Mouse (Mus musculus) MEL (cell line): ENCODE measurements around the gene Pitpnb. TPM values are rescaled to one million over a fixed set of nuclear protein-coding genes. Genes with fewer than 3 reads are reported as not detected.

ENCODE experiments used
- DNase-seq: peaks from one replicate; pipeline ENCODE4 v3.0.0; 2011; ENCODE audit warnings: low read depth, low spot score
- H3K27ac ChIP-seq: 2 replicates; pipeline ENCODE4 v1.5.1; 2012; ENCODE audit warnings: low read depth, mild to moderate bottlenecking, control low read depth, low read length, moderate library complexity; ENCODE audit not compliant: control insufficient read depth
- H3K27me3 ChIP-seq, 2 experiments: fragments of 150-350 bp in 1 of 2; sonication (generic) in 1 of 2; 2 replicates each; pipeline ENCODE4 v1.6.1; 2012; ENCODE audit warnings: low read length in 2 of 2, mild to moderate bottlenecking in 2 of 2, improper control_type of control experiment in 1 of 2, moderate library complexity in 1 of 2; ENCODE audit not compliant: insufficient read depth in 2 of 2, control insufficient read depth in 1 of 2
- H3K36me3 ChIP-seq, 2 experiments: 2 replicates each; pipeline ENCODE4 v1.6.1; 2012 to 2014; ENCODE audit warnings: low read length in 2 of 2, improper control_type of control experiment in 1 of 2, inconsistent platforms in 1 of 2, mild to moderate bottlenecking in 1 of 2; ENCODE audit not compliant: insufficient read depth in 2 of 2, control insufficient read depth in 1 of 2
- H3K4me1 ChIP-seq, 2 experiments: fragments of 150-350 bp in 1 of 2; sonication (generic) in 1 of 2; 2 replicates each; pipeline ENCODE4 v1.6.1; 2012; ENCODE audit warnings: low read length in 2 of 2, improper control_type of control experiment in 1 of 2, mild to moderate bottlenecking in 1 of 2; ENCODE audit not compliant: insufficient read depth in 2 of 2, control insufficient read depth in 1 of 2
- H3K4me3 ChIP-seq, 2 experiments: fragments of 150-350 bp in 1 of 2; sonication (generic) in 1 of 2; 2 replicates each; pipeline ENCODE4 v1.5.1; 2012; ENCODE audit warnings: low read depth in 2 of 2, low read length in 2 of 2, mild to moderate bottlenecking in 2 of 2, moderate library complexity in 2 of 2, control low read depth in 1 of 2, improper control_type of control experiment in 1 of 2; ENCODE audit not compliant: control insufficient read depth in 1 of 2, insufficient read depth in 1 of 2
- H3K79me2 ChIP-seq: 2 replicates; pipeline ENCODE4 v1.6.1; 2012; ENCODE audit warnings: mild to moderate bottlenecking, low read length, moderate library complexity; ENCODE audit not compliant: control insufficient read depth, poor library complexity, insufficient read depth
- H3K9ac ChIP-seq: 2 replicates; pipeline ENCODE4 v1.6.1; 2012; ENCODE audit warnings: low read depth, mild to moderate bottlenecking, control low read depth, low read length, moderate library complexity; ENCODE audit not compliant: control insufficient read depth, poor library complexity, severe bottlenecking
- H3K9me3 ChIP-seq: fragments of 150-350 bp; sonication (generic); replicated peaks from 2 replicates; pipeline ENCODE4 v1.6.1; 2012; ENCODE audit warnings: mild to moderate bottlenecking, low read length, improper control_type of control experiment, moderate library complexity; ENCODE audit not compliant: insufficient read depth
- CHD2 ChIP-seq: IDR thresholded peaks from 2 replicates; pipeline ENCODE4 v1.6.1; 2011; ENCODE audit warnings: low read length, improper control_type of control experiment
- CTCF ChIP-seq, 3 experiments: IDR thresholded peaks in 2 of 3; conservative IDR thresholded peaks in 1 of 3; 2 replicates each; pipeline ENCODE4 v1.5.1; 2011 to 2012; ENCODE audit warnings: low read length in 3 of 3, low read depth in 2 of 3, mild to moderate bottlenecking in 2 of 3, improper control_type of control experiment in 1 of 3, inconsistent platforms in 1 of 3, mixed read lengths in 1 of 3, moderate library complexity in 1 of 3; ENCODE audit not compliant: control insufficient read depth in 1 of 3, insufficient read depth in 1 of 3, poor library complexity in 1 of 3, severe bottlenecking in 1 of 3
- EP300 ChIP-seq, 2 experiments: IDR thresholded peaks; 2 replicates each; pipeline ENCODE4 v1.6.1; 2011; ENCODE audit warnings: improper control_type of control experiment in 2 of 2, low read length in 2 of 2, low read depth in 1 of 2, mild to moderate bottlenecking in 1 of 2
- ETS1 ChIP-seq: IDR thresholded peaks from 2 replicates; pipeline ENCODE4 v1.6.1; 2012; ENCODE audit warnings: low read depth, mild to moderate bottlenecking, inconsistent platforms, low read length, improper control_type of control experiment, moderate library complexity
- GABPA ChIP-seq: IDR thresholded peaks from 2 replicates; pipeline ENCODE4 v1.6.1; 2012; ENCODE audit warnings: low read depth, mild to moderate bottlenecking, inconsistent platforms, low read length, improper control_type of control experiment, moderate library complexity
- MAZ ChIP-seq: IDR thresholded peaks from 2 replicates; pipeline ENCODE4 v1.6.1; 2012; ENCODE audit warnings: low read depth, mild to moderate bottlenecking, inconsistent platforms, low read length, improper control_type of control experiment
- MEF2A ChIP-seq: IDR thresholded peaks from 2 replicates; pipeline ENCODE4 v1.6.1; 2014; ENCODE audit warnings: low read depth, mild to moderate bottlenecking, inconsistent platforms, low read length, improper control_type of control experiment; ENCODE audit not compliant: poor library complexity, insufficient replicate concordance, severe bottlenecking; ENCODE audit errors: extremely low read depth
- MXI1 ChIP-seq: IDR thresholded peaks from 2 replicates; pipeline ENCODE4 v1.6.1; 2011; ENCODE audit warnings: mild to moderate bottlenecking, low read depth, low read length, improper control_type of control experiment
- POLR2A ChIP-seq, 2 experiments: IDR thresholded peaks; 2 replicates each; pipeline ENCODE4 v1.6.1; 2011 to 2012; ENCODE audit warnings: low read length in 2 of 2, mild to moderate bottlenecking in 2 of 2, control low read depth in 1 of 2, improper control_type of control experiment in 1 of 2, low read depth in 1 of 2, moderate library complexity in 1 of 2; ENCODE audit not compliant: control insufficient read depth in 1 of 2, insufficient read depth in 1 of 2, poor library complexity in 1 of 2
- POLR2AphosphoS5 ChIP-seq: IDR thresholded peaks from 2 replicates; pipeline ENCODE4 v1.6.1; 2012; ENCODE audit warnings: low read depth, borderline replicate concordance, mild to moderate bottlenecking, inconsistent platforms, low read length, moderate library complexity, mixed read lengths
- RAD21 ChIP-seq: IDR thresholded peaks from 2 replicates; pipeline ENCODE4 v1.6.1; 2011; ENCODE audit warnings: mild to moderate bottlenecking, low read depth, low read length, improper control_type of control experiment
- SIN3A ChIP-seq: IDR thresholded peaks from 2 replicates; pipeline ENCODE4 v1.6.1; 2012; ENCODE audit warnings: low read length, improper control_type of control experiment, inconsistent platforms
- TAL1 ChIP-seq: IDR thresholded peaks from 2 replicates; pipeline ENCODE4 v1.6.1; 2012; ENCODE audit warnings: mild to moderate bottlenecking, inconsistent platforms, low read length, moderate library complexity, mixed read lengths
- TCF12 ChIP-seq: IDR thresholded peaks from 2 replicates; pipeline ENCODE4 v1.6.1; 2014; ENCODE audit warnings: low read depth, mild to moderate bottlenecking, inconsistent platforms, low read length, improper control_type of control experiment, moderate library complexity
- USF1 ChIP-seq: IDR thresholded peaks from 2 replicates; pipeline ENCODE4 v1.6.1; 2014; ENCODE audit warnings: low read depth, mild to moderate bottlenecking, inconsistent platforms, low read length, improper control_type of control experiment, moderate library complexity
- USF2 ChIP-seq, 2 experiments: IDR thresholded peaks; 2 replicates each; pipeline ENCODE4 v1.6.1; 2011 to 2012; ENCODE audit warnings: improper control_type of control experiment in 2 of 2, low read length in 2 of 2, borderline replicate concordance in 1 of 2, inconsistent platforms in 1 of 2, low read depth in 1 of 2, mild to moderate bottlenecking in 1 of 2; ENCODE audit not compliant: insufficient read depth in 1 of 2
- ZKSCAN1 ChIP-seq: IDR thresholded peaks from 2 replicates; pipeline ENCODE4 v1.6.1; 2012; ENCODE audit warnings: low read depth, mild to moderate bottlenecking, inconsistent platforms, low read length, improper control_type of control experiment, moderate library complexity
- ZMIZ1 ChIP-seq: IDR thresholded peaks from 2 replicates; pipeline ENCODE4 v1.6.1; 2012; ENCODE audit warnings: low read depth, mild to moderate bottlenecking, inconsistent platforms, low read length, improper control_type of control experiment, moderate library complexity
- polyA plus RNA-seq, 2 experiments: library from polyadenylated mRNA; stranded (reverse) in 1 of 2; unstranded in 1 of 2; fragments of >175 nt in 1 of 2; fragments of >200 nt in 1 of 2; gene quantifications; 2 replicates each; pipeline versions ENCODE4 v1.2.1 to v1.2.4; 2012; ENCODE audit warnings: low replicate concordance in 2 of 2, low read depth in 1 of 2; ENCODE audit not compliant: insufficient read length in 2 of 2, insufficient read depth in 1 of 2, missing spikeins in 1 of 2
- total RNA-seq: library from RNA; depleted of rRNA; stranded (reverse); fragments of 300-350 nt; gene quantifications from 2 replicates; pipeline ENCODE4 v1.2.3, GENCODE M21; 2012

The Pitpnb gene
- total and polyA plus RNA-seq, 3 experiments: 21.8 to 111 (median 88.5) TPM

- no peak for DNase-seq
- no peak overlapping the region for H3K27ac ChIP-seq
- no peaks in the 10 kb centered on the region for H3K27me3 ChIP-seq
- no peak overlapping the region for H3K4me3 ChIP-seq
- H3K4me1 ChIP-seq: no peaks in the 10 kb centered on the region
- TF ChIP-seq MXI1 (no peak), ETS1 (no peak), POLR2AphosphoS5 (no peak), TCF12 (no peak), MEF2A (no peak), USF1 (no peak), RAD21 (no peak), MAZ (no peak), POLR2A (IDR thresholded peaks at IDR 0.05; ENCODE audit: control insufficient read depth in 1 of 2, insufficient read depth in 1 of 2, low read depth in 1 of 2, low read length in 2 of 2, poor library complexity in 1 of 2) (no peak), TAL1 (no peak)
- TF ChIP-seq, all 39 proteins: peak for 0
- peaks cover 0 to 27% of the 10 kb centered on the region in 2 experiments; a peak in 2 of 4 replicates for H3K36me3 ChIP-seq
- H3K79me2 ChIP-seq: no peaks in the 10 kb centered on the region
- no peaks in the 10 kb centered on the region for H3K9me3 ChIP-seq
- no peak overlapping the region for H3K9ac ChIP-seq
Measured at GRCm38 (mm10) chr5:111361846-111362245, 31.3 kb downstream of the Pitpnb start.

- no peak for TF ChIP-seq POLR2A (IDR thresholded peaks at IDR 0.05; ENCODE audit: control insufficient read depth in 1 of 2, insufficient read depth in 1 of 2, low read depth in 1 of 2, low read length in 2 of 2, poor library complexity in 1 of 2)
- no peak for TF ChIP-seq ETS1
- no peak for TF ChIP-seq SIN3A
- no peak for TF ChIP-seq ZKSCAN1
- no peak for TF ChIP-seq RAD21
- no peak for TF ChIP-seq USF2 (IDR thresholded peaks at IDR 0.05; ENCODE audit: borderline replicate concordance in 1 of 2, insufficient read depth in 1 of 2, low read depth in 1 of 2, low read length in 2 of 2)
- TF ChIP-seq CTCF (IDR thresholded peaks at IDR 0.05 in 2 of 3, conservative IDR thresholded peaks at IDR 0.05 in 1 of 3; ENCODE audit: control insufficient read depth in 1 of 3, insufficient read depth in 1 of 3, low read depth in 2 of 3, low read length in 3 of 3, poor library complexity in 1 of 3, severe bottlenecking in 1 of 3): no peak
- TF ChIP-seq EP300 (IDR thresholded peaks at IDR 0.05; ENCODE audit: low read depth in 1 of 2, low read length in 2 of 2): no peak
- TF ChIP-seq ZMIZ1: no peak
- TF ChIP-seq CHD2: no peak
- TF ChIP-seq GABPA: no peak
- no peaks in the 10 kb centered on the region for H3K27me3 ChIP-seq
- H3K36me3 ChIP-seq: peaks cover 0 to 27% of the 10 kb centered on the region in 2 experiments; a peak in 2 of 4 replicates
- no peak overlapping the region for H3K27ac ChIP-seq
- H3K79me2 ChIP-seq: no peaks in the 10 kb centered on the region
- no peaks in the 10 kb centered on the region for H3K9me3 ChIP-seq
- H3K4me3 ChIP-seq: no peak overlapping the region
- H3K9ac ChIP-seq: no peak overlapping the region
- DNase-seq: no peak
- no peaks in the 10 kb centered on the region for H3K4me1 ChIP-seq
Measured at GRCm38 (mm10) chr5:111363446-111364062, 33.0 kb downstream of the Pitpnb start.
